Mouse (Mus musculus): ENCODE measurements at regions not wholly inside any gene's neighbourhood (a gene's known extent, or its start where the extent isn't known, plus 50 kb on each side); places are given as distances from the start of the nearest gene placed in this dataset.

DNA sequence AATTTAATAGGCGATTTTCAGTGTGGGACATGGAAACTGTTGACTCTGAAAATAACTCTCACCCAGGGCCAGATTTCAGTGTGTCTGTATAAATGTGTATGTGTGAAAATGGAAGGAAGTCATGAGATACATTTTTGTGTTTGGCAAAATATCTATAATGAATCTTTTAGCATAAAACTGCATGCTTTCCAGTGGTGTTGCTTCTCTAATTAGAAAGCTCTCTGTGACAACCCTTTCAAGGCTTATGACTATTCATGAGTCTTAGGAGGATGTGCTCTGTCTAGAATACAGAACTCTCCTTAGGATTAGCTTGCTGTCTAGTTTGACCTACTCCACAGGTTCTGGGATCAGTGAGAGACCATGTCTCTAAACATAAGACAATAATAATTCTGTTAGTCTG is 474.2 kb downstream of the 1810013L24Rik start:
- DNase-seq = no peak
- intact Hi-C loops (cut with DNase I) = no loop called here

DNA sequence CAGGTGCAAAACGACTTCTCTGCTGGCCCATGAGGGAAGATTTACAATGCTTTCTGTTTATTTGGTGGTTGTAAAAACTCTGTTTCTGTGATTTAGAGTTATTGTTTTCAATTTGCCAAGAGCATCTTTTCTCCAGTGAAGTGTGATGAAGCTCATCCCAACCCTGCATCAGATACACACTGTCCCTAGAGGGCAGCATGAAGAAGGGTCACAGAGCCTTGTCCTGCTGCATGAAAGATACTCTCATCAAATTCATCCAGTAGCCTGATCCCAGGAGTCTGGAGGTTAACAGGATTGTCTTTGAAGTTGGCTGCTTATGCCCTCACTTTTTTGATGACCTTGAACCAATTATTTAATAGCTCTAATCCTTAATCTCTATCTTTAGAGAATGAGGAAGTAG is 480.8 kb downstream of the 1810013L24Rik start:
- intact Hi-C loops (cut with DNase I) = no loop called here
- DNase-seq = no peak

DNA sequence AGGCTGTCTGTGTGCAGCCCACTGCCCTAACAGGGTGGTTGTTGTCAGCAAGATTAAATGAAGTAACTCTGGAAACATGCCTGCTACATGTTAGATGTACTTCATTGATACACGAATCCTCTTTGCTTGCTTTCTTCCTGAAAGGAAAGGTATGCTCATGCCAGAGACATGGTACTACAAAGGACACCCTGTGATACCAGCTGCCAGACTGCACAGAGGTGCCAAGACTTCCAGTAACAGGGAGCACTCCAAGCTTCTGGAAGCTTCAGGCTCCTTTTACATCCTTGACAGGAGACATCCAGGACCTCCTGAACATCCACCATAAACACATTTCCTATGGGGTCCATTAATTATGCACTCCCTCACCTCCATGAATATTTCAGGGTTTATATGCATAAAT is 505.7 kb downstream of the 1810013L24Rik start:
- intact Hi-C loops (cut with DNase I) = no loop called here
- no peak for DNase-seq

DNA sequence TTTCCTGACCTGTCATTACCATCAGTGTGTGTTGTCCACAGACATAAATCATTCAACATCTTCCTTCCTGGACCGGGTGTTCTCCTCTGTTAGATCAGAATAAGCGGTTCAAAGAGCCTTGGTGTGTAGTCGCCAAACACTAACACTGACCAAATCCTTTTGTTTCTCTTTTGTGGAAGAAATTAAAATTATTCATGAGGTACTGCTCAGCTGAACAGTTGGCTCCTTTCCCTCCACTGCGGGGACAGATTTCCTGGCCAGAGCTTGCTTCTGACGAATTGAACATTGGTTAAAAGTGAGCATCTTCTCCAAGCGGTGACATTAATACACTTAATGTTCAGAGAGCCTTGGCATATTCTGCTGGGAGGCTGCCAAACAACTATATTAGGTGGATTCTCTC is 506.2 kb downstream of the 1810013L24Rik start:
- no peak for DNase-seq
- intact Hi-C loops (cut with DNase I) = no loop called here

DNA sequence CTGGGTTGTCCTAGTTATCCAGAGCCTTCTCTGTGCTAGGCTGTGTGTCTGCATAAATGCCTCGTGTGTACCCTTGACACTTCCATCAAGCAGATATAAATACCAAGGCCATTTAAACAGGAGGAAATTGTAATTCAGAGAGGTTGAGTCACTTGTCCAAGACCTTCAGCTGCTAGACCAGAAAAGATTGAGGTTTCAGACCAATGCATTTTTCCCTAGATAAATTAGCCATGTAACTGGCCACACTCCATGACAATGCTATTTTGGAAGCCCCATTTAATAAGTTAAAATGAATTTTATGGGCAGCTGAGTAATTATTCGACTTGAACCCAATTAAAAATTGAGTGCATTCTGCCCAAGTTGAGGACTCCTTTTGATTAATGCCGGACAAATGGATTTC is 509.6 kb downstream of the 1810013L24Rik start:
- intact Hi-C loops (cut with DNase I) = no loop called here
- DNase-seq = no peak

DNA sequence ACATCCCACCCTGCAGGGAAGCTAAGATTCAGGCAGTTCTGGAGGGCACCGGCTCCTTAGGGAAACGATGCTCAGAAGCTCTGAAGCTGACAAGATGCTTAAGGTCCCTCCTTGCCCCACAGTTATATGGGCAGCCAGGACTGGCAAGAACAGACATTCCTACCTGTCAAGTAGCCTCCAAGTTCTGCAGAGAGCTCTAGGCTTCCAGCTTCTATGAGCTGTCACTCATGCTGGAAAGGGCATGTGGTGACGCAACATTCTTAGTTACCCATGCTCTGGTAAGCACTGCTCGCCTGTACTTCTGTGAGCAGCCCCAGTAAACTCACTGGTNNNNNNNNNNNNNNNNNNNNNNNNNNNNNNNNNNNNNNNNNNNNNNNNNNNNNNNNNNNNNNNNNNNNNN is 511.3 kb downstream of the 1810013L24Rik start:
- intact Hi-C loops (cut with DNase I) = no loop called here
- DNase-seq = no peak

DNA sequence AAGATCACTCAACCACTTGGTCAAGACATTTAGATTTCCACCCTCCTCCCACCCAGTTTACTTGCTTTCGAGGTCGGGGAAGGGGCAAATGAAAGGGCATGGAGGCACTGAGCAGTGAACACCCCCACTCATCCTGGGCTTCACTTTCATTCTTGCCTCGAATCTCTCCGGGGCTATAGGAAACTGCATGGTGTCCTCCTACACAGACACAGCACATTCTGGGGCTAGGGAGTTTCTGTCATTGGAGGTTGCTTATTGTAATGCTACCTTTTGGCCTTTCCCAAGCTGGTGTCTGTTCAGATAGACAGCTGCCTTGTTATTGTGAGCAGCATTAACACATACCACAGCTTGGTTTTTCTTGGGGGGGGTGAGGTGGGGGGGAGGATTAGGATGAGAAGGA is 523.9 kb downstream of the 1810013L24Rik start:
- intact Hi-C loops (cut with DNase I) = no loop called here
- DNase-seq = no peak

DNA sequence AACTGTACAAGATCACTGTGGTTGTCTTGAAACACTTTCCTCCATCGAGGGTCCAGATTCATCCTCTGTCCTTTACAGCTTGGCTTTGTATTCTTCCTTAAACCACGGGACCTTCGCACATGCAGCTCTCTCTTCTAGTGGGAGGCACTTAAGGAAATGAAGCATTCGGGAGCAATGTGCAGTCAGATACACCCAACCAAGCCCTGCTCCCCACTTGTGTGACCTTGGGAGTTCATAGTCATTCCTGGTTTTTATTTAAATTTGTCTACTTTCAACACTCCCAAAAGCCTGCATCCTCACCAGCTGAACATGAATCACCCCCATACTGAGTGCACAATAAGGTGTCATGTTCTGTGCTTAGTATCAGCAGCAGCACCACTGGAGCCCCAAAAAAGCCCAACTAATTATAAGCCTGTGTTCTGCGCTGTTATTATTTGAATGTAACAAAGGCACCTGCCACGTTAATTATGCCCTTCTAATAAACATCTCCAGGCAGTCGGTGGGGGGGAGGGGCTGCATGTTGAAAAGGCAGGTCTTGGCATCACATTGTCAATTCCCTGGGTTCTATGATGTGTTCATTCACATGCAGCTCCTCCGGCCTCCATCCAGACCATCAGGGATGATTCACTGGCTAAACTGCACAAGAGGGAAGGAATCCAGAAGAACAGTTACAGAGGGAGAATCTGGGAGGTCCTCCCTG is 524.6 kb downstream of the 1810013L24Rik start:
- DNase-seq = no peak
- intact Hi-C loops (cut with DNase I) = no loop called here

DNA sequence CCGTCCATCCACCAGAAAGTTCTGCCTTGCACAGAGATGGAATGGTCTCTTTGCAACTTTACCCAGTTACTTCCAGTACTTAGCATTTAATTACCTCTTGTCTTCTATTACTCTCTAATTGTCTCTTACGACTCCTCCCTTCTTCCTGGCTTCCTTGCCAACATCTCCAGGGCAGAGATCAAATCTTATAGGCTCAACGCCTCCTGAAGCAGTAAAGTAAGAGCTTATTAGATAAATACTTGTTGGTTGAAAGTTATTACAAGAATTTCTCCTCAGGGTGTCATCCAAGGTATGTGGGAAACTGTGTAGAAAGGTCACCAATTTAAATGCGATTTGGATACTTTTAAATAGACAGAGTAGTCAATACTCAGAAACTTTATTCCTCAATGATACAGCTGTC is 528.8 kb downstream of the 1810013L24Rik start:
- intact Hi-C loops (cut with DNase I) = no loop called here
- DNase-seq = no peak

DNA sequence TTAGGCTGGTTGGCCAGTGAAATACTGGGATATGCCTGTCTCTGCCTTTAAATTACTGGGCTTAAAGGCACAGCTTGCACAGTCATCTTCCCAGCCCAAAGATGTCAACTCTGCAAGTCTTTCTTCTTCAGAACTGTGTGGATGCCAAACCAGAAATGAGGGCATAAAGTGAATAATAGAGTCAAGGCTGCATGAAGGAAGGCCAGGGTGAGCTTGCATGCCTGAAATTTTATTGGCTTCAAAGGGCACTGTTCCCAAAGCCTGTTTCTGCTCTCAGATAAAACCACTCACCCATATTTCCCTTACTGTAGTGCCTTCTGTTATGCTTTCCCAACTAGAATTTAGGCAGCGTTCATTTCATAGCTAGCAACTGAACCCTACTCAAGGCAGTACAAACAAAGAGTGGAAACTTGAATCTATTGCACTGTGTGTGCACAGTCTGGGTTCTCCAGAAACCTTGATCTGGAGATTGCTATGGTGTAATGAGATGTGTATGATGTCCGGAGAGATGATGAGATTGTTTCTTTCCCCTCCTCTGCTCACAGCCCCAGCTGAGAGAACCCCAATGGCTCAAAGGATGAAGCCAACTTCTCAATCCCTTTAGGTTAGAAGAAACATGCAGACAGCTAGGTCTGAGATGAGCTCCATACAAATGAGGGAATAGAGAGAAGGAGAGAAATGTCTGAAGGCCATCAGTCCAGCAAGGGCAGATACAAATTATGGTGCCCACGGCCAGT is 529.7 kb downstream of the 1810013L24Rik start:
- intact Hi-C loops (cut with DNase I) = no loop called here
- no peak for DNase-seq

DNA sequence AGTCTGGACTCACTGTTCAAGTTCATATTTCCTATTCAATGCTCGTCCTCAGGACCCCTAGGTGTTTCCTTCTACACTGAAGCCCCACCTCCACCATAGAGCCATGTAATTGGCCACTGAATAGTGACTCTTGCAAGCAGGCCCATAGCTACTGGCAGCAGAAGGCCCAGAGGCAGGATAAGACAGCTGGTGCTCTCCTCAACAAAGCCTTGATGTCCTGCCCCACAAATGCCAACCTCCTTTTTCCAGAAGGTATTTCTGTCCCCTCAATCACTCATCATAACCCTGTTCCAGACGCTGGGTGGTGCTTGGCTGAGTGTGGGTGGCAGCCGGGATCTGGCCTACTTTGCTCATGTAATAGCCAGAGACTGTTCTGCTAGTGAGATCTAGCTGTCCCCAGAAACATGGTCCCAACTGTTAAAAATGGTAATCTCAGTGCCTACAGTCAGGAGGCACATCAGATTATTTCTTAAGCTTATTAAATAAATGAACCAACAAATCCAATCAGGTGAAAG is 530.9 kb downstream of the 1810013L24Rik start:
- intact Hi-C loops (cut with DNase I) = no loop called here
- DNase-seq = no peak

DNA sequence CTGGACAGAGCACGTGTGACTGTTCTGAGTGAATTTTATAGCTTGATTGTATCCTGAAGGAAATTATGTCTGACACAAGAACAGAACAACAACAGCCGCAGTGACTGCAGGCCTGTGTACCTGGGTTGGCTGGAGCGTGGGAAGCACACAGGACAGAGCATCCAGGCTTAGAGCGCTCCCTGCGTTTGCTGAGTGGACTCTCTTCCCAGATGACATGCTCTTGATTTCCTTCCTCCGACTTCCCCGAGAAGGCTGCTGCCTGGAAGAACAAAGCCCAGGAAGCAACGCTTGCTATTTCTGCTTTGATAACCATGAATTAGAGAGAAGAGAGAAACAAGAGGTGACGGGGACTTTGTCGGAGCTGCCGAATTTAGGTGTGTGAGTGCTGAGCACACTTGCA is 532.2 kb downstream of the 1810013L24Rik start:
- intact Hi-C loops (cut with DNase I) = no loop called here
- DNase-seq = no peak

DNA sequence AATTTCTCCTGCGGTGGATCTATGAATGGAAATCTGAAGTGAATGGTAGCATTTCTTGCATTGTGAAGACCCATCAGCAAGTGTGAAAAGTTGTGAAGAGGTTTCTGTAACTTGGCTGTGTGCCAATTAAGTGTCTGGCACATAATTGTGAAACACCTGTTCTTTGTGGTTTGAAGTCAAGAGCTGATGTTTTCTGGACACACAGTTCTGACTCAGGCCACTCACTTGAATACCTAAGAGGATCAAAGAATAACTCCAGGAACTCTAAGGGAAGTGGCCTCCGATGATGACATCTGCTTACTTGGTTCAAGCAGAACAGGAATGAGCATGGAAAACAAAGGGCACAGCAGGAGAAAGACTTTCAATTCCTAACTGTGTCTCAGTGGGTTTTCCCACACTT is 534.2 kb downstream of the 1810013L24Rik start:
- intact Hi-C loops (cut with DNase I) = no loop called here

DNA sequence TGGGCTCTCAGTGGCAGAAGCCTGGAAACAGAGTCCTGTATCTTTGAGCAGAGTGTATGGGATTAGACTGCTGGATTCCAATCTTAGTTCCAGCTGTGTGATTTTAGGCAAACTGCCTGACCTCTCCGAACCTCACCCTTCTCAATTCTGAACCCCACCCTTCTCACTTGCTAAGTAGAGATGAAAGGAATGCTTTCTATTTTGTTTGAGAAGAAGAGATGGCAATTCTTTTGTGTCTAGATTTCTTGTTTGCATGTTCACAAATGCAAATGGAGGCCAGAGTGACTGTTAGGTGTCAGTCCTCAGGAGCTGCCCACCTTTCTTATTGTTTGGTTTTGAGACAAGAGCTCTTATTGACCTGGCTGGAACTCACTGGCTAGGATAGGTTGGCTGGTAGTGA is 561.1 kb downstream of the 1810013L24Rik start:
- intact Hi-C loops (cut with DNase I) = no loop called here
- no peak for DNase-seq

More for the DNA sequence above, 534.2 kb downstream of the 1810013L24Rik start:
- no peak for DNase-seq

DNA sequence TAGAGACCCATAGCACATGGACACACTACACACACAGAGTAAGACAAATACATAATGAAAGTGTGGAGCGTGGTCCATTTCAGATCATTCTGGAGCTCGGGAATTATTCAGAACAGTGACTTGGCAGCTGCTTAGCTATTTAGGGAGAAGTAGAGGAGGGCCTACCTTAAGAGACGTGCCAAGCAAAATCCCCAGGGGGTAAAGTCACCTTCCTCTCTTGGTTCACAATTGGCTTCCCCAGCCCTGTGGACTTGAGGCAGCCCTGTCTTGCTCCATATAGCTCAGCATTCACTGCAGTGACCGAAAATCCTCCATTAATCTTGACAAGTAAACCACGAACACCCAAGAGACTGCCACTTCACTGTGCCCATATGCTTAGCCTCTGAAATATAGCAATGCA is 574.8 kb downstream of the 1810013L24Rik start:
- no peak for DNase-seq
- intact Hi-C loops (cut with DNase I) = no loop called here

DNA sequence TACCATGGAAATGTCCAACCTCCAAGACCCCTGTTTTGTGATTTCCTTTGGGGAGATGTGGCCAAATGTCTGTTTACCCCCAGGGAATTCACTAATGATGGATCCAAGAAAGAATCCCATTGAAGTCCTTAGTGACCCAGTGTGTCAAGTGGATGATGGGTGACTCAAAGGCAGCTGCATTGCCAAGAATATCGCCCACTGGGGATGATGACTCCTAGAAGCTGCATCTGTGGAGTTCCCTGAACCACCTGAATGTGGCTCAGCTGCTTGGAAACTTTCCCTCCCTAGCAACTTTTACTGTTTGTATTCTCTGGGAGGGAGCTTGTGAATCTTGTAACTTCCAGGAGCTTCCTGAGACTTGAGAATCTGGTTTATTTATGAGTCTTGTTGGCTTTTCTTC is 578.3 kb downstream of the 1810013L24Rik start:
- no peak for DNase-seq
- intact Hi-C loops (cut with DNase I) = no loop called here

DNA sequence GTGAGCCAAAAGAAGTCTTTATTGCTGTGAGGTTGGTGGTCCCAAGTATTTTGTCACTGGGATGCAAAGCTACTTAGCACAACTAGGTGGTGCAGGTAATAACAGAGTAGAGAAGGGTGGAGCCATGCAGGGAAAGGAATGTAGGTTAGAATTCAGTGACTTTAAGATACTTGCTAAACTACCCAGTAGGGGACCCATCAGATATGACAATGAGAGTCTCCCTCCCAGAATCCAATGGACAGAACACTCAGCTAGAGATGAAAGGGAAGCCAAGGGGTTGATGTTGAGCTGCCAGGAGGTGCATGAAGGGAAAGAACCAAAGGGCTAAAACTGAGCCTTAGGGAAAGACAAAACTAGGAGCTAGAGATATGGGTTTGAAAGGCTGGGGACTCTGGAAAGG is 564.9 kb downstream of the Grin2a start:
- intact Hi-C loops (cut with DNase I) = no loop called here
- DNase-seq = no peak

DNA sequence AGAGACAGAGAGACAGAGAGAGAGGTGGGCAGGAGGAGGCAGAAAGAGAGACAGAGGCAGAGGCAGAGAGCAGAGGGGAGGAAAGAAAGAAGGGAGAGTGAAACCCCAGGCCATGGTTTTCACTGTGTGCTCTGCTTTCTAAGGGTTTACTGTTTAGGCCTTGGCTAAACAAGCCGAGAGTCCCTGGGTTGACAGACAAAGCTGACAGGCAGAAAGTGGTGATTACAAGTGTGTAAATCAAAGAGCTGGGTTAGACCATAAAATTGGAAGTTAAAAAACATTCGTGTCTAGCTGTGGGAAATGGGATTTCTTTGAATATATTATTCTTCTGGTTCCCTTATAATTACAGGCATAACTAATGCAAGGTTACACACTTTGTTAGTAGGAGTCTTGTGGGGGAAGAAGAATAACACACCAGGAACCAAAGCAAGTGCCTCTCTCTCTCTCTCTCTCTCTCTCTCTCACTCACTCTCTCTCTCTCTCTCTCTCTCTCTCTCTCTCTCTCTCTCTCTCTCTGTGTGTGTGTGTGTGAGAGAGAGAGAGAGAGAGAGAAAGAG is 556.0 kb downstream of the Grin2a start:
- DNase-seq = no peak
- intact Hi-C loops (cut with DNase I) = no loop called here

DNA sequence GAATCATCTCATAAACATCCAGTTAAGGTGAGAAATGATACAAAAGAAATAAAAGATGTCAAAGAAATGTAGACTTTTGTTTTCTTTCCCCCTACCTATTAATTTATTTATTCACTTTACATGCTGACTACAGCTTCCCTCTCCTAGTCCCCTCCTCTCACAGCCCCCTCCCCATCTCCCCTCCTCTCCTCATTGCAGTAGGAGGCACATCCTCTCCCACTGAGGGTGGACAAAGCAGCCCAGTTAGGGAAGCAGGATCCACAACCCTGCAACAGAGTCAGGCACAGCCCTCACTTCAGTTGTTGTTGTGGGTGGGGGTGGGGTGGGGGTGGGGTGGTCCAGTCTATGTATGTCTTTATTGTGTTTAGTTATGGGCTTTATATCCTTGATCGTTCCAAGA is 555.5 kb downstream of the Grin2a start:
- no peak for DNase-seq
- intact Hi-C loops (cut with DNase I) = no loop called here

DNA sequence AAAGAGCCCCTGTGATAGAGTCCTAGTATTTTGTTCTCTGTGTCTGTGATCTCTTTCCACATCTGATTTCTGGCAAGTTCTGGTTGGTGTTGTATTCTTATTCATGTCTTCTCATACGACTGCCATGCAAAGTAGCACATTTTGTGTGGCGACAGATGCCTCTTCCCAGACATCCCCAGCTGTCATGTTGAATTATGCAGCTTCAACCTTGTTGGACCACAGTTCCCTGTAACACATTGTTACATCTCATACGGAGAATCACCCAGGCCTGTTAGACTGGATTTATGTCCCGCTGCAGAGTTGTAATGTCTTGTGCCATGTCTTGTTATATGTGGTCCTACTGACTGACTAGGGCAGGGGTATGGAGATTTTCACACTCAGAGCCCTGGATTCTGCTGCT is 543.3 kb downstream of the Grin2a start:
- DNase-seq = no peak
- intact Hi-C loops (cut with DNase I) = no loop called here

DNA sequence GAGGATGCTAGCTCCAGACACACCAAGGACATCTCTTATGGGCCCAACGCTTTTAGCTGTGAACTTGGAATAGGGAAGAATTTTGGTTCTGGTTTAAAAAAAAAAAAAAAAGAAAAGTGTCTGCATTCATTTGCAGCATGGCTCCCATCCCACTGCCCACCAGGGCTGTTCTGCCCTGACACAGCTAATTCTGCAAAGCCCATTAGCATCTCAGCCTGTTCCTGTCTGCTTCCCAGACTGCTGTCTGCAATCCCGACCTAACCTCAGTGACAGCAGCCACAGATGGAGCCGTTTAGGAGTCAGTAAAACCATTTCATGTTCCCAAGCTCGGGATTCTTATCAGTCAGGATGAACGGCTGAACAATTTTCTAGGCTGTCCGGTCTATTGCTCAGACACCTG is 537.8 kb downstream of the Grin2a start:
- intact Hi-C loops (cut with DNase I) = no loop called here
- DNase-seq = no peak

DNA sequence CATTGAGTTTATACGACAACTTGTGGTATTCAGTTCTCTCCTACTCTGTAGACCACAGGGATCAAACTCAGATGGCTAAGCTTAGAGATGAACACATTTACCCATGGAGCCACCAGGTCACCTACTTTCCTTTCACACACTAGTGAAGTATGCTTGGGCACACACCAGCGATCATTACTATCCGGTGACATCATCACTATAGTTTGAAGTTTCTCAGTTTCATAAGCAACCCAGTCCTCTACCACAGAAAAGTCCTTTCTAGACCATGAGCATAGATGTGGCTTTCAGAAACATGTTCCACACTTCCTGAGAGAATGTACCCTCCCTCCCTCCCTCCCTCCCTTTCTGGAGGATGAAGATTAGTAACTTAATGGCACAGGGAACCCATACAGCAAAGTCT is 532.9 kb downstream of the Grin2a start:
- intact Hi-C loops (cut with DNase I) = no loop called here

More for the DNA sequence above, 532.9 kb downstream of the Grin2a start:
- no peak for DNase-seq
